Mouse (Mus musculus): ENCODE results near the gene Ppp1r18.
A peak's percentile ranks its signal among the peaks of the same experiment; 100 is the strongest.

Ppp1r18 gene

DNA sequence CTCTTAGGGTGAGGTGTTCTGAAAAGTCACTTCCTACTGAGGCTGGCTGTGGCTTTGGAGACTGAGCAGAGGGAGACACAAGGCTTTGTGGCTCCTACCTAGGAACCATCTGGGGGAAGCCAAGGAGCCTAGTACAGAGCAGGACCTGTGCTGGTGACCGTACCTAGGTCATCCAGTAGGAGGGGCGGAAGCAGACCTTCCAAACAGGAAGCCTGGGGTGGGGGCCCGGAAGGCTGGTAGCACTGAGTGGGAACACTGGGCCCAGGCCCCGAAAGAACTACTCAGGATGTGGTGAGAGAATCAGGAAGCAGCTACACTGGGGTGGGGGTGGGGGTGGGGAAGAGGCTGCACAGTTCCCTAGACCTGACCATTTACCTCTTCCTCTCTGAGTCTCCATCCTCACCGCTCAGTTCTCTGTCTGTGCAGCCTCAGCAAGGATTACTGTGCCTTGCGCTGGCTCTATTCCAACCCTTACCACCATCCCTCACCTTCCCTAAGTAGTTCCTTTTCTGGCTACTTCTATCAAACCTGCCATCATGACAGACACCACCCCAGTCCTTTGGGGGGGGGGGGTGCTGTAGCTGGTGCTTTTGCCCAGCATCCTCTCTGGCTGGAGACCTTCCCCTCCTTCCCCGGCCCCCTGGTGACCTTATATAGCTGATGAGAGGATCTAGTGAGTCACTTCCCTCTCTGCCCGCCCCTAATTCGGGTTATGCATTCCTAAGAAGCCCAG lies 4.9 kb downstream of the Ppp1r18 start:
- peak; percentile 99 for DNase-seq

- peak; percentile 89 for DNase-seq
Observed at GRCm38 (mm10) chr17:35870884-35871696, 5.7 kb downstream of the Ppp1r18 start.

DNA sequence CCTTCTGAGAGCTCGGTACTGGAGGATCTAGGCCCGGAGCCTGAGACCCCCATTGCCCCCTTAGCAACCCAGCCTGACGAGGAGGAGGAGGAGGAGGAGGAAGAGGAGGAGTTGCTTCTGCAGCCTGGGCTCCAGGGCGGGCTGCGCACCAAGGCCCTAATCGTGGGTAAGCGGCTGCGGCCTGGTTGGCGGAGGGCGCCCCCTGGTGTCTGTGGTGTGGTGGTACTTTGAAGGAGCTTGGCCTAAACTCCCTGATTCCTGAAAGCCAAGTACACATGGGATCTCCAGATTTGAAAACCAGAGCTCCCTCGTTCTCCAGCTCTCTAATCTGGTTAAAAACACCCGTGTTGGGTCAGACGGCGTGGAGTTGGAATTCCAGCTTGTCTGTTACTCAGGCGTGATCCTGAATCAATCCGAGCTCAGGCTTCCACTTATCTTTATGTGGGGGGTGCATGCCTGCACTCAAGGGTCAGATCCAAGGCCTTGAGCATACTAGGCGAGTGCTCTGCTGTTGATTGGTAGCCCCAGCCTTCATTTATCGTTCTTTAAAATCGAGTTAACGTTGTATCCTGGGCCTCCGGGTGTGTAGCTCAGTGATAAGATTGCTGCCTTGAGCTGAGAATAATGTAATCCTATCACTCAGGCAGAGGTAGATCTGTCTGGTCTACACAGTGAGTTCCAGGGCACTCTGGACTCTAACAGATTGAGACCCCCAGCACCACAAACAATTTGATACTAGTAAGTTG lies 8.6 kb downstream of the Ppp1r18 start:
- DNase-seq = peak; percentile 98

DNA sequence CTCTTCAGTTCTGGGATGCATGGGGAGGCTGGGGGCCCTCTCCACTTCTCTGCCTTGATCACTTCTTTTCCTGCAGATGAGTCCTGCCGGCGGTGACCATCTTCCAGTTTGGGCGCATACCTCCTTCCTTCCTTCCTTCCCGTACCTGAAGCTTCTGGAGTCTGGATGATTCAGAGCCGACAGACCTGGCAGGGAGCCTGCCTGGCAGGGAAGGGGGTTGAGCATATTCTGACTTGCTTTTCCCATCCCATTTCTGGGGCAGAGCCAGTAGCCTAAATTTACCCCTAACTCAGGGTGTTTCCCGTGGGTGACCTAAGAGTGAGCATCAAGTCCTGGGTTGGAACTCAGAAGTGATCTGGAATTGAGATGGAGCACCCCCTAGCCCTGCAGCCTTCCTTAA lies 9.3 kb downstream of the Ppp1r18 start:
- peak; percentile 92 for DNase-seq

GRCm38 (mm10) chr17:35879245-35880057 lies 14.1 kb downstream of the Ppp1r18 start, which contains the start of gene Dhx16:
Gene Dhx16, plus strand, starts transcription at chr17:35879819.
- DNase-seq = peak; percentile 99

- peak; percentile 91 for DNase-seq
Observed at GRCm38 (mm10) chr17:35882924-35883323, 17.5 kb downstream of the Ppp1r18 start.

DNA sequence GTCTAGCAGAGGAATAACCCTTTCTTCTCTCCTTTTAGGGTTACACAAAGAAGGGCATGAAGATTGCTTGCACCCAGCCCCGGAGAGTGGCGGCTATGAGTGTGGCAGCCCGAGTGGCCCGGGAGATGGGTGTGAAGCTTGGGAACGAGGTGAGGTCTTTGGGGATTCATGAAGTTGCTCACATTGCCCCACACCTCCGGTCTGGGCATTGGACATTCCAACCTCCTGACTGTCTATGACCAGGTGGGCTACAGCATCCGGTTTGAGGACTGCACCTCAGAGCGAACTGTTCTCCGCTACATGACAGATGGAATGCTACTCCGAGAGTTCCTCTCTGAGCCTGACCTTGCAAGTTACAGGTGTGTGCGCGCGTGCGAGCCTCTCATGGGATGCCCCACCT lies 18.4 kb downstream of the Ppp1r18 start:
- peak; percentile 90 for DNase-seq

- no peak for DNase-seq
Observed at GRCm38 (mm10) chr17:35887725-35888124, 22.3 kb downstream of the Ppp1r18 start.

DNA sequence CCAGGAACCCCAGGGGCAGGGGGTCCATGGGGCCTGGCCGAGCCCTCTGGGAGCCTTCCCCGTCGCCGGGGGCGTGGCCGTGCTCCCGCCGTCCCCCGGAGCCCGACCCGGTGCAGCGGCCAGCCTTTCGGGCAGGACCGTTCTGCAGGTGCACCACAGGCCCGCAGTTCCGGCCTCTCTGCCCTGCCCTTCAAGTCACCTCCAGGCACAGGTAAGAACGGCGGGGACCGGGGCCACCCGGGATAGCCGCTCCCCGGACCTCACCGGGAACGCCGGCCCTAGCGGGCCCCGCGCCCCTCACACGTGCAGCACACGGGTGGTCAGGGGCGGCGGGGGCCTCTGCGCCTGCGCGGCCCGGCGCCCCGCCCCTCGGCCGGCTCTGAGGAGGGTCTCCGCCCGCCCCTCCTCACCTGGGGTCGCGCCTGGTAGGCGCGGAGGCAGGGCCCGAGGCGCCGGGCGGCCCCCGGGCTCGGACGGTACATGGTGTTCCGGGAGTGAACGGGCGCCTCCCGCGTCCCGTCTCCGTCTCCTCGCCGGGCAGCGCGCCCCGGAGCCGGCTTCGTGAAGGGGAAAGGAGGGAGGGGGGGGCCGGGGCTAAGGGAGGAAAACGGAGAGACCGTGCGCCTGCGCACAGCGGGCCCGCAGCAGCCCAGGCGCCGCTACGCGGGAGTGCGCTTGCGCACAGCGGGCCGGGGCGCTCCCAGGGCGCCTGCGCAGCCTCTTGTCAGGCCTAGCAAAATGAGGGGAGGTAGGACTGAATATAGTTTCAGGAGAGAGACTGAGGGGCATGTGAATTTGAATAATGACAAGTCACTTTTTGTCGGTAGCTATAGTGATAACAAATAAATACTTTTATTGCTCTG lies 31.6 kb downstream of the Ppp1r18 start, which contains the start of gene 2310061I04Rik:
2310061I04Rik (minus strand) TSS at position 651 of the 863 bp plus-strand sequence.
- peak; percentile 100 for DNase-seq

DNA sequence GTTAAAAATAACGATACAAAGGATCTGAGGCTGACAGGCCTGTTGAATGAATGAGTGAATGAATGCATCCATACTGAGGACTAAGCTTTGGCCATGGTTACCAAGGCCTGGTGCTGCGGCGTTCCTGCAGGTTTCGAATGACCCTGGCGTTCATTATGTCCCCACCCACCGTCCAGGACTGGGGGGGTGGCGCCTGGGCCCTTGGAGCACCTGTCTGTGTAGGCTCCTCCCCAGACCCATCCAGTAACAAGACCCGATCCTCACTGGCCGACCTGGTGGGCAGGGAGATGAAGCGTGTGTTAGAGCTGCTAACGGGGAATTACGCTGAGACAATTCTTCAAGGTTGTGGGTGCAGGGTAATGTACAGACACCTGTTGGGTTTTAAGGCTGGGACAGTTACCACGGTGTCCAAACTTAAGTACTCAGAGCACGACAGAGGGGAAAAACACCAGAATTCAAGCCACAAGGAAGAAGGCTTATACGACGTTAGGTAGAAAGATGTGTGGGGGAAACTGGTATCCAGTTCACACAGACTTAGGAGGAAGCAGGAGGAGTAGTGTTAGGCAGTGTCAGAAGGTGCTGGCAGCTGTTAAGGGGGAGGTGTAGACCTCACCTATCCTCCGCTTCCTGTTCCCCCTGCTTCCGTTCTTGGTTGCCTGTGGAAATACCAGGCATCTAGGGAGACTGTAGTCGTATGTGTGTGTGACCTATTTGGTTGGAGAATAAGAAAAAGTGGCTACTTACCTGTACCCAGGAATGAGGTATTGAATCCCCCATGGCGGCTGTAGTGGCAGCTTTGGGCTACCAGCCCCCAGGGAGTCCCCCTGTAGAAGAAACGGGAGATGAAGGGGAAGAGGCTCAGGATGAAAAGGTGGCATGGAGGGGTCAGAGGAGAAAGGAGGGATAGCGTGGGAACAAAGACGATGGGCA lies 32.5 kb downstream of the Ppp1r18 start:
- peak; percentile 94 for DNase-seq

DNA sequence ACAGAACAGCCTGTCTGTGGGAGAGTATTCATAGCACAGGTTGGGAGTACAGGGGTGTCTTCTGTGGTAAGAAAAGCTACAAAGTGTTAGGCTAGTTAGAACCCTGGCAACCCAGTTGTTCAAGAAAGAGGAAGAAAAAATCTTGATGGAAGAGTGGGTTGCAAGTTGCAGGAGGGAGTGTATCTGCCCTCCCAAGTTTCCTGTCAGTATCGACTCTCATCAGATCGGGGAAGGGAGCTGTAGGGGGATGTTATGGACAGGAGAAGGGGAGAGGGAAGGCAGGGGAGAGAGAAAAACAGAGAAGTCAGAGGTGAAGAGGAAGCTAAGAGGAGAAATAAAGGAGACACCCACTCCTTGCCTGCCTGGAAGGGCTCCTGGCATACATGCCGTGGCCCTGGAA lies 35.2 kb downstream of the Ppp1r18 start:
- DNase-seq = no peak

GRCm38 (mm10) chr17:35903343-35903991 lies 38.1 kb downstream of the Ppp1r18 start:
- DNase-seq = peak; percentile 94

- DNase-seq = no peak
Observed at GRCm38 (mm10) chr17:35903992-35904355, 38.6 kb downstream of the Ppp1r18 start.

- no peak for DNase-seq
Observed at GRCm38 (mm10) chr17:35905587-35905986, 40.2 kb downstream of the Ppp1r18 start.

- no peak for DNase-seq
Observed at GRCm38 (mm10) chr17:35907609-35908008, 42.2 kb downstream of the Ppp1r18 start.

DNA sequence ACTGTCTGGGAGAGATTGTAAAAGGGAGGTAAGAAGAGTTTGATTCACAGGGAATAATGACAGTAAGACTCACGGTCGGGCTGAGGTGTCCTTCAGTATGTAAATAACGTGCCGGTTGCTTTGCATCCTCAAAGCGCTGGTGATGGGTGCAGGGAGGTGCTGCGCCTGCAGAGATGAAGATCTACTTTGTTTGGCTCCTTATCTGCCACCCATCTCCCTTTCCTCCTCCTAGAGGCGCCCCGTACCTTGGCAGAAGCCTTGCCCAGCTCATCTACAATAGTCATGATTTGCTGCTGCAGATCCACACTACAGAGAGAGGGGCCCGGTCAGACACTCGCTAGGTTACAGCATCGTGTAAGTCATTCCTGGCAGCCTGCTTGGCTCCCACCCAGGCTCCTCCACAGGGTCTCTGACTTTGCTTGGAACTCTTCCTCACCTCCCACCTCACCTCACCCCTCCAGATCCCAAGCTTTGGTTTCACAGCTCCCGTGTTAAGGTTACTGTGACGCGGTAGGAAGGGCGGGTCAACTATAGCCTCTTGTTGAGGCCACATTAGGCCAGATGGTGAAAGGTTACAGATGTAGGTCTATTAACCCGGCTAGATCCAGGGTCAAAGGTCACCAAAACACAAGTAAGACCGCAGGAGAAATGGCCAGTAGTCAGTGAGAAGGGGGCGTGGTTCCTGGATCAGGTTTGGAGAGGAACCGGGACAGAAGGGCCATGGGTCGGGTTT lies 44.0 kb downstream of the Ppp1r18 start:
- no peak for DNase-seq

- DNase-seq = peak; percentile 99
Observed at GRCm38 (mm10) chr17:35909919-35910369, 44.6 kb downstream of the Ppp1r18 start, which contains the start of gene Atat1. Gene Atat1, minus strand, starts transcription at chr17:35910075.

DNA sequence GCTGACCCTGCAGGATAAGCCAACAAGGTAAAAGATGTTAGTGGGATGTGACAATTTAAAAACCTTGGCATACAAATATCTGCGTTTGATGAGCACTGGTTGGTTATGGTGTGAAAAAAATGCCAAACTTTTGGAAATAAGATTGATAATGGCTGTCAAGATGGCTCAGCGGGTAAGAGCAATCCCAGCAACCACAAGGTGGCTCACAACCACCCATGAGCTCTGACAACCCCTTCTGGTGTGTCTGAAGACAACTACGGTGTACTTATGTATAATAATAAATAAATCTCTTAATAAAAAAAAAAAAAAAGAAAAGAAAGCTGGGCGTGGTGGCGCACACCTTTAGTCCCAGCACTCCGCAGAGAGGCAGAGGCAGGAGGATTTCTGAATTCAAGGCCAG lies 49.6 kb downstream of the Ppp1r18 start:
- DNase-seq = no peak

All from heart, adult 11 months (tissue).